Mouse (Mus musculus): Measurements from ENCODE around the gene Hsd17b12.

The Hsd17b12 gene

DNA sequence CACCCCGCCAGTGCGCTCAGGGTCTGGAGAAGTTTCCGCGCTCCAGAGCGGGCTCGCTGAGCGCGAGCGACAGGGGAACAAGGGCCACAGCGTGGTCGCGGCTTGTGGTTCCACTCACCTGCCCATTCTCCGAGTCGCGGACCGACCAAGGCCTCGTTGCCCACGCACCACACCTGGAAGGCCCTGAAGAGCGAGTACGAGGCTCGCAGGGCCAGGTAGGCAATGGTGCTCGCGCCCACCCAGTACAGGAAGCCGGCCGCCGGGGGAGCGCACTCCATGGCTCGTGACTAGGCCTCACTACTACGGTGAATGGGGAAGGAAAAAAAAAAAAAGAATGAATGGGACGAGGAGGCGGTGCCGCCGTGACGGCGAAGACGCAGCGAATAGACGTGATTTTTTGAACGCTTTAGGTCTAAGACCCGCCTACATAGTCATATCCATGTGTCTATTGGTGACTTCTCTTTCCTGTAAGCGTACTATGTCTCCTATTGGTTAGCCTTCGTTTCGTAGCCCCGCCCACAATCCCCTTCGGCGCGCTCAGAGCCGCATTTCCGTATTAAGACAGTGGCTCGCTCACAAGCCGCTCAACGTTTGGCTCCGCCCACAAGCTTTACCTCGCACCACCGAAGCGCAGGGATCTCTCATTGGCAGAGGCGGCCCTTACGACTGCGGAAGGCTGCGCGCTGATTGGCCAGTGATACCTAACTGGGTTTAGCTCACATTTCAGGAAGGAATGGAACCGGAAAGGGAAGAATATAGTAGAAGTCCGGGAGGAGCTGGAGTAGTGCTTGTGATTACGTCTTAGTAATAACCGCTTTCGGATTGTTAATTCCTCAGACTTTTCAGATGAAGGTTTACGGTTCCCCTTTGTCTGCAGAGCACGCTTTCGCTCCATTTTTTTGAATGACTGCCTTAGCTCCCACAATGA lies at the start of gene Hsd17b12:
Hsd17b12 (minus strand) TSS at position 373 of the 928 bp plus-strand sequence.
- peak; percentile 100 for DNase-seq

DNA sequence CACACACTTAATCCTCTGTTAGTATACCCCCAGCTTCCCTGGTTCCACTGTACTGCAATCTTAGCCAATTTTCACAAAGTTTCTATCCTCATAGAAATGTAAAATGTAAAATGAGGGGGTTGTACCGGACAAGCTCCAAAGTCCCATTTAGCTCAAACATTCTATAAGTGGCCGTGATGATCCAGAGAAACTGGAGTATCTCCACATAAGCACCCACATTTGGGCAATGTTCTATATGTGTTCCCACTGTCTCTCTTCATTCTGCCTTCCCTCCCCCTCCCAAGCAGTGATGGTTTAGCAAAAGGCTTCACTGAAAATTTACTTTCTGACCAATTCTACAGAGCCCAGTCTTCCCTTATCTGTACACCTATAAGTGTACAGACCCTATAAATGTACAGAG lies 27.1 kb upstream of the Hsd17b12 start:
- no peak for DNase-seq

DNA sequence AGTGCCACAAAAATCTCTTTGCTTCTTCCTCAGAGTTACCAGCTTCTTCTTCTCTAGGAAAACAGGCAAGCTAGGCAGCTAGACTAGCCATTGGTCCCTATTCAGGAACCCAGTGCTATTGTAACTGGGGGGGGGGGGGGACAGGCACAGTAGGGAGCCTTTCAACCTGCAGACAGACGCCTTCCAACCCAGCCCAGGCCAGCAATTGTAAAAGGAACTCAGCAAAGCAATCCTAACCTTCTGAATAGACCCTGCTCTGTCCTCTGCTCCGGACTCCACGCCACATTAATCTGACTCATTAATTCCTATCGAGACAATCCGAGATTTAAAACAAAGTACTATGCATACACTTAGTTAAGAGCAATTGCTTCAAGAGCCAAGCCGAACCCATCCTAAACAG lies 26.4 kb upstream of the Hsd17b12 start:
- no peak for DNase-seq

DNA sequence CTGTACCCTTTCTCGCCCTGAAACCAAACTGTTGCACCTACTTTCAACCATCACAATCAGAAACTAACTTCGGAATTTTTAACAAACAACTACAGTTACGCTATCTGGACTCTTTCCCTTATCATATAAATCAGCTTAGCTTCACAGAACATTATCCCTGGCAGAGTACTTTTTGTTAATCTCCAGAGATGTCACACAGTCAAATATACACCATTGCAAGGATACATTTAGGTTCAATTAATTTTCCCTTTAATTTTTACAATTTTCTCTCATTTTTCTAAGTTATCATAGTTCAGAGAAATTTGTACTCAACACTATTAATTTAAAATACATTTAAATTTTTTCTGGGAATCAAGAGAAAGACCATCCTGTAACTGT lies 21.3 kb upstream of the Hsd17b12 start:
- DNase-seq = no peak

DNA sequence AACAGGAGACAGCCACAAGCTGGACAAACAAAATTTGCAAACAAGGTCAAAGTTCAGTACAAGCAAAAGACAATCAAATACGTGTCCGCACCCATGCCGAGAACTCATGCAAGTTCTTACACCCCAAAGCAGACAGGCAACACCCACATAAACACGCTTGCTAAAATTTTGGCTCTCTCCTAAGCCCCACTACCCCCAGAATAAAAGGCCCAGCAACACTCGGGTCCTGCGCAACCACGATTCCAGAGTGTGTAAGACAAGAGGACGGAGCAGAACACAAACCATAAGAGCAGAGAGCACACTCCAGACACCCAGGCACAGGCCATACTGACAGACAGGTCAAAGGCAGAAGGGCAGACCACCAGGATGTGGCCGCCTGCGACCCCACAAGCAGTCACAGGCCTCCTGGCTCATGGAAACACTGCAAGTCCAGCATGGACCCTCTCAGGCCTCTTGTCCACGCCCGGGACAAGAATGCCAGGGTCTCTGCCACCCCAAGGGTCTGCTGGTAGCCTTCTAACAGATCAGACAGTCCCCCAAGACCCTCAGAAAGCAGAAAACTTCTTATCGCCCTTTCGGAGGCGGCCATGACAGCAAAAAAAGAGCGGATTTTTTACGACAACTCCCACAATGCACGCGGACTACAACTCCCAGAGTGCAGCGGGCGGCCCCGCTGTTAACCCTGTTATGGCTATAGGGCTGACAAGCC lies 20.7 kb upstream of the Hsd17b12 start:
- peak; percentile 78 for DNase-seq

DNA sequence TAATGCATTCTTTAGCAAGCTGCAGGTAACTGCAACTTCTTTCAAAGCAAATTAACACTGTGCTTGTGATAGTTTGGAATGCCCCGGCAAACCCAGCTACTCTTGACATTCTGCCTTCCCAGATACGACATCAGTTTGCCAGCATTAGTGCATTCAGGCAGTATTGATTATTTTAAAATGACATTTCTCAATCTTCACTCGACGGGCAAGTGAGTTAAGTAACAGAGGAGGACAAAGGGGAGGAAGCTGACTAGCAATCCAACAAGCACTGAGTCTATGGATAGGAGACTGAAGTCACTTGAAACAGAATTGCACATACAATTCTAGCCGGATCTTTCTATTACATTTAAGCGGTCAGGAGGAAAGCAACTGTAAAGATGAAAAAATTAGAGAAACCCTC lies 19.5 kb upstream of the Hsd17b12 start:
- DNase-seq = no peak

DNA sequence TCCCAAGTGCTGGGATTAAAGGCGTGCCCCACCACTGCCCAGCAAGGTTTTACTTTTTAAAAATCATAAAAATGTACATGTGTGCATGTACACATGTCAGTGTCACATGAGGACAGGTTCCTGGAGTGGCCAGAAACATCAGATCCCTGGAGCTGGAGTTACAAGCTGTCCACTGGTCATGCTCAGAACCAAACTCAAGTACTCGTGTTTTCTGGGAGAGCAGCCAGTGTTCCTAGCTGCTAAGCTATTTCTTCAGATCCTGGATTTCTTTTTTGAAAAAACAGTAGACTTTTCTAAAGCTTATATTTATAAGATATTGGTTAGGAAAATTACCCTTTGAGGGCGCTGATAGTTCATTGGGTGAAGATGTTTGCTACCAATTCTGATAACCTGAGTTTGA lies 18.6 kb upstream of the Hsd17b12 start:
- no peak for DNase-seq

DNA sequence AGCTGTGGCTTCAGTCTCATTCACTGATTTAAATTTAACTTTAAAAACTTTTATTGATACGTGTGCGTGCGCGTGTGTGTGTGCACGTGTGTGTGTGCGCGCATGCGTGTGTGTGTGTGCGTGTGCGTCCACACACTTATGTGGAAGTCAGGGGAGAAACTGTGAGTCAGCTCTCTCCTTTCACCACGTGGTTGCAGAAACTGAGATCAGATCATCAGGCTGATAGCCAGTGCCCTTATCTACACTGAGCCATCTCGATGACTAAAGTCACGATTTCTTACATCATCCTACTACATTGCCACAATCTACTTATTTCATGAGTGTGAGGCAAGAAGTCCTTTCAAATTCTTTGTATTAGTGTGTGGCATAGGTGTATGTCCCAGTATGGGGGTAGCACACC lies 15.8 kb upstream of the Hsd17b12 start:
- no peak for DNase-seq

DNA sequence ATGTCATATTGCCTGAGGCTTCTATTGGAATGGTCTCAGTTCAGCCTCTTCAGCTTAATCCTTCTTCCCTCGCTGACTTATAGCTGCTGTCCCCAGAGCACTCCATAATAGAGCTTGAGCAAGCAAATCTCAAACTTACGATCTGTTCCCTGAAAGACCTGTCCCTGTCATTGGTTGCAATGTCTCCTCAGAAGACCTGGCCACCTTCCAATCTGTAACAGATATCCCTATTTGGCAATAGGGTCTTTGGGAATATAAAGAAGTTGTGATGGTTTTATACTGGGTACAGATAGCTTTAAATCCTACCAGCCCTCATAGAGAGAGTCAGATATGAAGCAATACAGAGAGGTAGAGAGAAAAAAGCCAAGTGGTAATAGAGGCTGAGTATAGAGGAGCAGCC lies 5.4 kb upstream of the Hsd17b12 start:
- no peak for DNase-seq

DNA sequence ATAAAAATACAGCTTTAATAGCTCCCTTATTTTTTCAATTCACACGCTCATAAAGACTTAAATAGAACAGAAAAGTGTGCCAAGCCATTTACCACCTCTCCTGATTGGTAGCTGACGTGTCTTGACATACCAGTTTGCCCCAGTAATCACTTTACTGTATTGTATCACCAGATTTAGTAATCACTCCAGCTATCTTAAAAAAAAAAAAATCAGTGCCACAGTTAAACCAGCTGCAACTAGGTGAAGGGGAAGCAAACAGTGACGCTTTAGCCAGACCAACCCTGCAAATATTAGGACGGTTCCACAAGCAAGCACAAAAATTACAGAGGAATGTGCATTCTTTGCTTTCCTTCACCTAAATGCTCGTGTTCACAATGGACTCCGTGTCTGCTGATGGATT lies 4.4 kb upstream of the Hsd17b12 start:
- no peak for DNase-seq

DNA sequence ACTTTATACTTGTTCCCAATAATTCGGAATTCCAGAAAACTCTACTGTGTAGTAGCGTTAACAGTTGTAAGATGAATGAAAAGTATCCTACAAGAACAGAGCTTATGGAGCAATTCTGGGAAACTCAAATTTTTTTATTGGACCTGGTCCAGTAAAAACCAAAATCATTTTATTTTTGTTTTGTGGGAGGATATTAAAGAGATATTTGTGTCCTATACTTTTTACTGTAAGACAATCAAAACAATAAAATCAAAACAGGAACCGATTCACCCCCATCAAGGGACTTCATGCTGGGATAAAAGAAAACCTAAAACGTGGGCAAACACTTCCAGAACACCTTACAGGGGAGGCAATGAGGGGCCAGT lies 738 bp upstream of the Hsd17b12 start:
- no peak for DNase-seq

DNA sequence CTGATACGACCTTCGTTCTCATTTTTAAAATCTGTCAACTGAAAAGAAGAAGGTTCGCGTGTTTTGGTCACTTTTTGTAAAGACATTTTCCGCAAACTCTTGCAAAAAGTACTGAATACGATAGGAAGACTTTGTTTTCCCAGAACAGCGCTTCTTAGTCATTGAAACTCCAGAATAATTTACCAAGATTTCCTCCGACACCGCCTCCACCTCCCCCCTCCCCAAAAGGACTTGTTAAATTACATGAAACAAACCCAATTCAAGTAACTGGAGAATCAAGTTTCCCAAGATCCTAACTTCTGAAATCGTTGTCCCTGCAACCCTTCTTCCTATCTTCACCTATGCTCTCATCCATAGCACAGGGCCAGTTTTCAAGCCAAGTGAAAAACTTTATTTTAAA lies 713 bp downstream of the Hsd17b12 start:
- DNase-seq = no peak

DNA sequence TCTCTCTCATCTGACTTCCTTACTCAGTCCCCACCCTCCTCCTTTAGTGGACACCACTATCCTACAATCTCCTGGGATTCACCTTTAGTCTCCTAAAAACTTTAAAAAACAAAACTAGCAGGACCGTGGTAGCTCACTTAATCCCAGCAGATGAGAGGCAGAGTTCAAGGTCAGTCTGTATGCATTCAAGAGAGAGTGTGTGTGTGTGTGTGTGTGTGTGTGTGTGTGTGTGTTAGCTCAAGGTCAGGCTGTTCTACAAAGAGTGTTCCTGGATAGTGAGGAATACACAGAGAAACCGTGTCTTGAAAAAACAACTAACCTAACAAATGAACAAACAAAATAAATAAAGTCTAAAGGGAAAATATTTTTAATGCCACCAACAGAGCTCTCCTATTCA lies 12.6 kb downstream of the Hsd17b12 start:
- no peak for DNase-seq

DNA sequence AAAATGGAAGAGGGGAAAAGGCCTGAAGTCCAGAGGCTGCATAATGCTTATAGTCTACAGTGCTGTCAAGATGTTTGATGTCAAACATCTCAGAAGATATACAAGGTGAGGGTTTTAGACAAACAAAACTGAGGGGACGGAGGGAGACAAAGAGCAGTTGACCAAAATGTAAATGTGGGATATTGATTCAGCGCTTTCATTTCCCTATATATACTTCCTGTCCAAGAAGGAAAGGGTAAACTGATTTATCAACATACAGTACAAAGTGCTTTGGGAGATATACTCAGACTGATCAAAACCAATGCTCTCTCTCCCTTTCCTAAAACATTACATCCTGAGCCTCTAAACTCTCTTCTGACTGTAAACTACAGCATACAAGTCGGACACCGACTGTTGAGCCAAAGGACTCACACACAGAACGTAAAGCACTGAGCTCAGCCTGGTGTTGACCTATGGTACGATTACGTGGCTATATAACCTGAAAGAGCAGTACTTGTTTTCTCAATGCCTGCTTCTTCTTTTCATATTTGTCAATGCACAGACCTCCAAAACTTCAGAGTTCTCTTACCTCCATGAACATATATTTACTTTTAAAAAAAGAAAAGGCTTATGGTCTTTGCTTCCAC lies 13.1 kb downstream of the Hsd17b12 start:
- DNase-seq = no peak

DNA sequence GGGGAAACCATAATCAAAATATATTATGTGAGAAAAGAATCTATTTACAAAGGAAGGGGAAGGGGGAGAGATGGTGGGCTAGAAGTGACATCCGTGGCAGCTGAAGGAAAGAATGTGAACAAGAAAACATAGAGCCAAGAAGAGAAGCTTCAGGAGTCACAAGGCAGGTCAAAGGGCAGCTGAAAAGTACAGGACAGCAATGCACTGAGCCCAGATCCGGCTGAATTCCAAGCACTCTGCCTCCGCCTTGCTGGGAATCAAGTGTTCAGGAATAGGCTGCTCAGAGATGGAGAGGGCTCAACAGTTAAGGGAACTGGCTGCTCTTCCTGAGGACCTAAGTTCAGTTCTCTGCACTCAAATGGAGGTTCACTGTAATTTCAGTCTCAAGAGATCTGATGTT lies 16.5 kb downstream of the Hsd17b12 start:
- no peak for DNase-seq

DNA sequence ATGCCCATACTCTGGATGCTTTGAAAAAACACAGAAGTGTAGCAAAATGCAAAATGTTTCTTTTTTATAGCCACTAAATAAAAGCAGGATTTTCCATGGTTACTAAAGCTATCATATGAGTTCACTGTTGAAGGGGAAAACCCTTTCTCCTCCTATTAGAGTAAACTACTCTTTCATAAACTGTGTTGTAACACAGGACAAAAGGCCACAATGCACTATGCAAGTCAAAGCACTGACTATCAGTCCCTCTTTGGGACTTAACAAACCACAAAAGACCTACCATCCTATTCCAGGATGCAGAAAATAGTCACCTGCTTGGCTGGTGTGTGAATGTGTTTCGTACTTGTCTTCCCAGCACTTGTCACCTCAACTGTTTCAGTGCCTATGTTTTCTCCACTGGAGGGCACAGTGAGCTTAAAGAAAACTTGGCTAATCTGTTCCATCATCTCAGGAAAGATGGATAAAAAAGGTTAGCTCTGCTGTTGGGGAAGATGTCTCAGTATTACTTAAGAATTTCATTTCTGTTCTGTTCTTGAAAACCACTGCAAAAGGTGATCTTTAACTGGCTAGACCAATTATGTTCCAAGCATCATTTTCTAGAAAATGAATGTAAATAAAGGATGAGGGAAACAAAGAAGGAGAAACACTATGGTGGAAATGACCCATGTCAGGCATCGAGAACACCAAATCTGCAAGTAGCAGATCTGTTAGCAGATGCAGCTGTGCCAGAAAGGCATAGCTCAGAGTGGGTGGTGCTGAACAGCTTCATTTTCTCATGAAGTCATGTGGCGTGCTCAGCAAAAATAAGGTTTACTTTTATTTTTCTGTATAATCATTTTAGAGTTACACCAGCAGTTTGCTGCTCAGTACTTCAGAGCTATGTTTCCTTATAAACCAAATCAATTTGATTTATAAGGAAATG lies 19.0 kb downstream of the Hsd17b12 start:
- no peak for DNase-seq

DNA sequence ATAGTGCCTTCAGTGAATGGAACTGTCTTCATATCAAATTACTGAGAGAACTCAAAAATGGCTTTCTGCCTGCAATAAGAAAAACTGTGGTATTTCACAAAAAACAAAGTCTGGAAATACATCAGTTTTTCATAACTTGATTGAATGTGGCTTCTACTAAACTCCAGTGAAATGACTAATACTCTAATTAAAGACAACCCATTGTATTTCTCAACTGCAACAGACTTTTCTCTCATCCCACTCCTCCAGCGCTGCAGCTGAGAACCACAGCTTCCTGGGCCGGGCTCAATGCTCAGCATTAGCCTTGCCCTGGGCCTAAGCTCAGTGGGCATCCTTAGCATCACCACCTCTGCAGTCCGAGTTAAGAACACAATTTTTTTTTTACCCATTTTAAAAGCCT lies 20.9 kb downstream of the Hsd17b12 start:
- DNase-seq = no peak

DNA sequence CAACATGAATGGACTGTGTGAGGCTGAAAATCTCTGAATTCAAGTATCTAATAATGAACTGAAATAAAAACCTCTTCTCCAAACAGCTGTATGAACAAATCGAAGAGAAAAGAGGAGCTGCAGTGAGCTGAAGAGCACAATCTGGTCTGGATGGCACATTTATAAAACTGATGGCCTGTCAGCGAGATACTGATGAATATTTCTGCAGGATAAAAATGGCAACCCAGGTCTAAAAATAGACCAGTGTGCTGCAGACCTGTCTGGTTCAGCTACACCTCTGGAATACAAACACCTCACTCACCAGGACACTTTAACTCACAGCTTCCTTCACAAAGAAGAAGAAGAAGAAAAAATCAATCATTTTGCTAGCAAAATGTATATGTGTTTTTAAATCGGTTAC lies 29.3 kb downstream of the Hsd17b12 start:
- no peak for DNase-seq

DNA sequence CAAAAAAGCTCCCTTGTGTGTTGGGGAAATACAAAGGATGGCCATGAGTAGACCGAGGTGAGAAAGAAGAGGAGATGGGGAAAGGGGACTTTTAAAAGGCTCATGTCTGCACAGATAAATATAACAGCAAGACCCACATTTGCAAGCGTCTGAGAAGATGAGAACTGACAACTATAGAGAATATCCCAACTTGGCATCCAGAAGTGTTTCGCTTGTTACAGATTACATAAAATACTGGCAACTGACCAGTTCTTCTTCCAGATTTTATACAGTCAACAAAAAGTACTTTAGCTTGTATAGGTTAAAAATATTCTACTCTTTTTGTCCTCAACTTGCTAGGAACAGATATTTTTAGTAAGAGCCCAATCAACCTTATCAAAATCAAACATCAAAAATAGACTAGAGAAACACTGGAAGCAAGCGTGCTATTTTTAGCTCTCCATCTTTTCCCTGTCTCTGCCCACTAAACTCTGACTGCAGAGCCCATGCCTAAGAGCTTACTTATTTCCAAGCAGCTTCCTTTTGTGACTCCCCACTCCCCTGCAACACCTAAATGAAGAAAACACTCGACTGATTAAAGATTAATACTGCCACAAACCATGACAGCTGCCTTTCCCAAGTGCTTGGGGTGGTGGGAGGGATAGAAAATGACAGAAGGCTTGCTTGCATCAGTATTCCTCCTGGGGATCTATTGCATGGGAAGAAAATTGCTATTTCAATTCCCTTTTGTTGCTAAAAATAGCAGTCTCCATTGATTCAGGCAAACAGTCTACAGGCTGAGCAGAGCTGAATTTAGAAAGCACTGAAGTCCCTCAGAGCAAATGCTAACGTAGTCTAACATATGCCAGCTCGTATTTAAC lies 35.4 kb downstream of the Hsd17b12 start:
- DNase-seq = peak; percentile 16

DNA sequence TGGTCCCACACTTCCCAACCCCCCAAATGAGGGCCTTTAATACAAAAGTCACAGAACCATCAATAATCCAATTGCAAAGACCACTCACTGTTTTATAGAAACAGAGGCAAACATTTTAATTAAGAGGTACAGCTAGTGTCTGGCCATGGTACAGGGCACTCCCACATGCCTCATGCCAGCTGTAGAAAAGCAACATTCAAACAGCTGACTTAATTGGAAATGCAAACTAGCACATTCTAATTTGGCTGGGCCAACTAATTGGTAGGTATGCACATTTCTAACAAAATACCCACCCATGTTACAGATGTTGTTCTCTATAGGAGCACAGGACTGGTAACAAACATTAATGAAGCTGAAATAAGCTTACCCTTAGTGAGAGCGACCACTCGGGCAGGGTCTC lies 54.0 kb downstream of the Hsd17b12 start:
- DNase-seq = no peak

DNA sequence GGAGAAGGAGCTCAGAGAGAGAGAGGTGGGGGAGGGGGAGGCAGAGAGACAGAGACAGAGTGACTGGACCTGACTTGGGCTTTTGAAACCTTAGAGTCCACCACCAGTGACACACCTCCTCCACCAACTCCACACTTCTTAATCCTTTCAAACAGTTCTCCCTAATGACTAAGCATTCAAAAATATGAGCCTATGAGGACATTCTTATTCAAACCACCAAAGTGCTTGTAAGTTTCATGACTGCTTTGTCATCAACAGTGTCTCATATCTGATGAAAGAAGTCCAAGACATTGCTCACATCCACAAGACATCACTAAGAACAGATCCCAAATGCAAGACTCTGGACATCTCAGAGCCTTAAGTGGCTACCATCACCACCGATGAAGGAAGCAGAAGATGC lies 67.9 kb downstream of the Hsd17b12 start:
- no peak for DNase-seq

DNA sequence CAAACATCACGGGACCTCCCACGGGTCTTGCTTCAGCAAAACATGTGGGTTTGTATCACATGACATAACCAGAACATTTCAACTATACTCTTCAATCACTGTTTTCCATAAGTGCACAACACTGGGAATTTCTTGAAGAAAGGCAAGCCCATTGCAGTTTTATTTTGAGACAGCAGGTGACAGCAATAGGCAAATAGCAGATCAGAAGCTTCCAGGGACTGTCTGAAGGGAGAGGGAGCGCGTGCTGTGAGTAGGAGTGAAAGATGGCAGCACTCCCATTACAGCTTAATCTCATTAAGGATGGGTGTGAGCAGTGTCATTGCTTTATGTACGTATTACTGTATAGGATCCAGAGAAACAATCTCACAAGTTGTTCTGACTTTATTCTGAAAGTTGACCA lies 88.3 kb downstream of the Hsd17b12 start:
- no peak for DNase-seq
